21 mouse cellular contexts compared by ENCODE assay signal in the genomic region with DNA sequence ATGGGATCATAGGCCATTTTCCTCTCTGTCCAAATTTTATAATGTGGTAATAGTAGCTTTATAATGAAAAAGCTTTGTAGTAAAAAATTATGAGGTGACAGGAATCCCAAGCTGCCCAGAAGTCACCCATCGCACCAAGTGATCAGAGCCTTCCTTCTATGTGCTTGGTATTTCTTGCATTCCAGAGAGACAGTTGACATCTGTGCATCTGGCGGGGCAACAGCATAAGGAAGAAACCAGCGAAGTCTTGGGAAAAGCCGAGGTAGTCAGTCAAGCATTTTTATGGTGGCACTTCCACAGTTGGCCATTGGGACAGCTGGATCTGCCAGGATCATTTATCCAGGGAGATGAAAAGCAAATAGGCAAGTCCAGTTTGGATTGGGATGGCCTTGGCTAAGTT.
A peak's percentile ranks its signal among the peaks of the same experiment; 100 is the strongest.
DNase-seq lines count a peak whose midpoint lies in the region; ATAC-seq and TF ChIP-seq lines count a peak whose summit lies in the region.
"Had no signal": no experiment of that assay in that cellular context is flagged by ENCODE, and none has a peak within 500 bp of the region (broad histone marks: within the 10 kb centered on the region; RNA-seq: fewer than 3 reads in every experiment).

No protein-coding gene starts in this region.

- no peaks in the 10 kb centered on the region for H3K27me3 ChIP-seq in liver, adult 2 months (ENCODE audit: control insufficient read depth, insufficient read depth, low read length)
- no peaks in the 10 kb centered on the region for H3K27me3 ChIP-seq in liver, embryonic 11.5 days (replicated peaks; ENCODE audit: control insufficient read depth, insufficient read depth, low read length)
- no peaks in the 10 kb centered on the region for H3K27me3 ChIP-seq in lung, embryonic 16.5 days (ENCODE audit: control insufficient read depth, insufficient read depth, low read depth, low read length)
- H3K27me3 ChIP-seq: embryonic facial prominence, embryonic 13.5 days; embryonic facial prominence, embryonic 15.5 days; forebrain, embryonic 12.5 days had no signal

- 78% methylated on average over 4 of the region's 4 CpGs for WGBS in liver, adult 2 months
- 92% methylated on average over 4 of the region's 4 CpGs for WGBS in liver, embryonic 11.5 days
- WGBS in lung, embryonic 16.5 days = 62% methylated on average over 4 of the region's 4 CpGs

- H3K36me3 ChIP-seq in liver, adult 2 months (ENCODE audit: control insufficient read depth, insufficient read depth, low read length) = no peaks in the 10 kb centered on the region; the same call in 1 of the 2 replicates
- no peaks in the 10 kb centered on the region for H3K36me3 ChIP-seq in liver, embryonic 11.5 days (ENCODE audit: control insufficient read depth, insufficient read depth, low read length)
- H3K36me3 ChIP-seq in lung, embryonic 16.5 days (ENCODE audit: control insufficient read depth, insufficient read depth, low read length) = no peaks in the 10 kb centered on the region

- no peak overlapping the region for H3K4me2 ChIP-seq in liver, embryonic 11.5 days
- H3K4me2 ChIP-seq in lung, embryonic 16.5 days (ENCODE audit: low read depth, low read length) = no peak overlapping the region
- H3K4me2 ChIP-seq: embryonic facial prominence, embryonic 13.5 days; embryonic facial prominence, embryonic 15.5 days; forebrain, embryonic 12.5 days had no signal

- peak; percentile 77 for DNase-seq in liver, adult 2 months (ENCODE audit: extremely low read depth, low read depth, low spot score)
- DNase-seq in liver, embryonic 11.5 days (ENCODE audit: low spot score) = no peak
- DNase-seq in lung, postnatal 36 days = no peak
- DNase-seq: adrenal gland, adult 2 months; adrenal gland, postnatal 10 days; adrenal gland, postnatal 25 days; cerebellum, adult 11 months; cerebellum, adult 18-20 months; cerebellum, adult 8-10 months; cerebellum, adult 9-11 months; cerebellum, postnatal 14 days; cerebellum, postnatal 36 days; embryo, embryonic 11 days had no signal

- H3K4me1 ChIP-seq in liver, adult 2 months (ENCODE audit: control insufficient read depth, insufficient read depth, low read length) = peaks cover 5% of the 10 kb centered on the region
- H3K4me1 ChIP-seq in liver, embryonic 11.5 days (replicated peaks; ENCODE audit: control insufficient read depth, insufficient read depth, low read length) = no peaks in the 10 kb centered on the region
- H3K4me1 ChIP-seq in lung, embryonic 16.5 days (replicated peaks; ENCODE audit: control insufficient read depth, insufficient read depth, low read length) = peaks cover 5% of the 10 kb centered on the region
- H3K4me1 ChIP-seq: embryonic facial prominence, embryonic 13.5 days; embryonic facial prominence, embryonic 15.5 days; forebrain, embryonic 10.5 days; forebrain, embryonic 12.5 days had no signal

- H3K79me2 ChIP-seq in liver, adult 2 months (ENCODE audit: control insufficient read depth, insufficient read depth, low read length) = no peaks in the 10 kb centered on the region

- TF ChIP-seq POLR2A in liver, adult 2 months (IDR thresholded peaks at IDR 0.05; ENCODE audit: extremely low read depth, insufficient read depth, low read length) = no peak

- H3K27ac ChIP-seq in liver, adult 2 months (replicated peaks; ENCODE audit: insufficient read depth, low read depth, low read length) = no peak overlapping the region
- no peak overlapping the region for H3K27ac ChIP-seq in liver, embryonic 11.5 days (ENCODE audit: low read depth, low read length)
- no peak overlapping the region for H3K27ac ChIP-seq in lung, embryonic 16.5 days (ENCODE audit: low read length)
- H3K27ac ChIP-seq: embryonic facial prominence, embryonic 13.5 days; embryonic facial prominence, embryonic 15.5 days; forebrain, embryonic 10.5 days; forebrain, embryonic 12.5 days had no signal

- no peaks in the 10 kb centered on the region for H3K9me3 ChIP-seq in liver, embryonic 11.5 days (ENCODE audit: control insufficient read depth, low read length)
- H3K9me3 ChIP-seq in lung, embryonic 16.5 days (ENCODE audit: control insufficient read depth, low read length) = no peaks in the 10 kb centered on the region
- H3K9me3 ChIP-seq: embryonic facial prominence, embryonic 13.5 days; embryonic facial prominence, embryonic 15.5 days; forebrain, embryonic 10.5 days; forebrain, embryonic 12.5 days had no signal

- ATAC-seq in liver, embryonic 11.5 days (replicated peaks; ENCODE audit: low FRiP score) = no peak
- ATAC-seq in lung, embryonic 16.5 days (ENCODE audit: low read depth) = peak; percentile 78
- ATAC-seq: forebrain, embryonic 14.5 days; forebrain, embryonic 16.5 days had no signal

- no peak overlapping the region for H3K4me3 ChIP-seq in liver, adult 2 months (ENCODE audit: insufficient read depth, low read depth, low read length)
- H3K4me3 ChIP-seq in liver, embryonic 11.5 days (ENCODE audit: low read depth, low read length) = no peak overlapping the region
- no peak overlapping the region for H3K4me3 ChIP-seq in lung, embryonic 16.5 days (ENCODE audit: low read length)
- H3K4me3 ChIP-seq: embryonic facial prominence, embryonic 13.5 days; embryonic facial prominence, embryonic 15.5 days; erythroblast, embryonic 14.5 days; forebrain, embryonic 10.5 days; forebrain, embryonic 12.5 days had no signal

- no peak for TF ChIP-seq CTCF in liver, adult 2 months (IDR thresholded peaks at IDR 0.05; ENCODE audit: low read depth, low read length)

- no peak overlapping the region for H3K9ac ChIP-seq in liver, adult 2 months (ENCODE audit: low read depth, low read length)
- no peak overlapping the region for H3K9ac ChIP-seq in liver, embryonic 11.5 days (ENCODE audit: low read depth, low read length)
- H3K9ac ChIP-seq in lung, embryonic 16.5 days (ENCODE audit: low read length) = no peak overlapping the region
- H3K9ac ChIP-seq: embryonic facial prominence, embryonic 13.5 days; embryonic facial prominence, embryonic 15.5 days; forebrain, embryonic 12.5 days had no signal
